In the genomic region with DNA sequence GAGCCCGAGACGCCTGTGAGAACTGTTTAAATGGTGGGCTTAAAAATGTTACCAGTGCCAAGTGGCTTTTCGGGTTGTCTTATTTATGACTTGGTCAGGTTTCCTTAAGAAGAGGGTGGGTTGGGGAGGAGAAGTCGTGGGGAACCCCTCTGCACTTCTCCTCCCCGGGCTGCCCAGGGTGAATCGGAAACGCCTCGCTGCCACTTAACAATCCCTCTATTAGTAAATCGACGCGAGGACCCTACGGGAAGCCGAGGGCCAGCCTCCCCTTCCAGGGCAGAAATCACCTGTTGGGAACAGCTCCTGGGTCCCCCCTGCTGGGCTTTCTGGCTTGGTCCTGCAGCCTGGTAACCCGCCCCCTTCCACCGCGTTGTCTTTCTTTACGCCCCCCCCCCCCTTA, we compare ENCODE assay signal across 13 mouse cellular contexts. TPM values are rescaled to one million over a fixed set of nuclear protein-coding genes. Genes with fewer than 3 reads are reported as not detected.
DNase-seq lines count a peak whose midpoint lies in the region; ATAC-seq and TF ChIP-seq lines count a peak whose summit lies in the region.
"Had no signal": no experiment of that assay in that cellular context is flagged by ENCODE, and none has a peak within 500 bp of the region (broad histone marks: within the 10 kb centered on the region; RNA-seq: fewer than 3 reads in every experiment).

No protein-coding gene starts in this region.

- ATAC-seq in CD4-positive, CD25-positive, alpha-beta regulatory T cell, adult 4 months, result no peak
- no peak for ATAC-seq in forebrain, embryonic 13.5 days
- no peak for ATAC-seq in midbrain, embryonic 13.5 days
- ATAC-seq: lung, postnatal 0 days had no signal

- peaks cover 13% of the 10 kb centered on the region for H3K36me3 ChIP-seq in forebrain, embryonic 13.5 days (ENCODE audit: poor library complexity, severe bottlenecking)
- no peaks in the 10 kb centered on the region for H3K36me3 ChIP-seq in midbrain, embryonic 13.5 days
- H3K36me3 ChIP-seq in heart, adult 2 months (ENCODE audit: control insufficient read depth, insufficient read depth, low read length), result no peaks in the 10 kb centered on the region; the same call in 1 of the 2 replicates
- H3K36me3 ChIP-seq: G1E had no signal

- peak; percentile 20 for DNase-seq in CD4-positive, CD25-positive, alpha-beta regulatory T cell, adult 2 months (ENCODE audit: low read depth, low spot score)
- DNase-seq in brain, embryonic 14.5 days (ENCODE audit: low read depth), result peak; percentile 47
- no peak for DNase-seq in T-cell, adult 2 months (ENCODE audit: low spot score)
- DNase-seq in spleen, postnatal 4 days (ENCODE audit: low spot score in 2 of 2), result no peak
- DNase-seq in heart, adult 2 months, result no peak
- DNase-seq: left cerebral cortex, postnatal 4 days had no signal

- no peak for TF ChIP-seq CTCF in brain, embryonic 14.5 days (IDR thresholded peaks at IDR 0.05; ENCODE audit: borderline replicate concordance, extremely low read depth, insufficient read depth, insufficient read length)
- TF ChIP-seq CTCF in heart, adult 2 months (IDR thresholded peaks at IDR 0.05), result no peak

- peaks cover 86% of the 10 kb centered on the region for H3K27me3 ChIP-seq in forebrain, embryonic 13.5 days
- H3K27me3 ChIP-seq in midbrain, embryonic 13.5 days, result peaks cover 94% of the 10 kb centered on the region
- H3K27me3 ChIP-seq in heart, adult 2 months (ENCODE audit: control insufficient read depth, insufficient read depth, low read length), result peaks cover 48% of the 10 kb centered on the region

- no peak overlapping the region for H3K4me3 ChIP-seq in forebrain, embryonic 13.5 days
- H3K4me3 ChIP-seq in midbrain, embryonic 13.5 days (replicated peaks), result no peak overlapping the region
- H3K4me3 ChIP-seq in heart, adult 2 months, result no peak overlapping the region

- H3K4me1 ChIP-seq in forebrain, embryonic 13.5 days, result peaks cover 60% of the 10 kb centered on the region
- H3K4me1 ChIP-seq in midbrain, embryonic 13.5 days (replicated peaks), result peaks cover 46% of the 10 kb centered on the region
- H3K4me1 ChIP-seq in heart, adult 2 months (ENCODE audit: control insufficient read depth, insufficient read depth, low read length), result no peaks in the 10 kb centered on the region; the same call in 1 of the 2 replicates

- intact Hi-C loops in heart, adult 2 months (cut with DNase I), result loop anchor here (10.0 kb wide), 2 partner anchors 295 to 1425 kb away; a partner anchor contains a TSS

- WGBS in forebrain, embryonic 13.5 days, result 0% methylated on average over 17 of the region's 17 CpGs
- under 1% methylated on average over 17 of the region's 17 CpGs for WGBS in midbrain, embryonic 13.5 days
- 2% methylated on average over 17 of the region's 17 CpGs for WGBS in heart, adult 2 months

- H3K9me3 ChIP-seq in forebrain, embryonic 13.5 days (replicated peaks), result no peaks in the 10 kb centered on the region
- H3K9me3 ChIP-seq in midbrain, embryonic 13.5 days, result no peaks in the 10 kb centered on the region

- H3K9ac ChIP-seq in forebrain, embryonic 13.5 days, result peak overlapping the region; percentile 26; the same call in 1 of the 2 replicates
- no peak overlapping the region for H3K9ac ChIP-seq in midbrain, embryonic 13.5 days (replicated peaks)
- no peak overlapping the region for H3K9ac ChIP-seq in heart, adult 2 months (ENCODE audit: low read depth, low read length)

- no peak for TF ChIP-seq EP300 in heart, adult 2 months (IDR thresholded peaks at IDR 0.05; ENCODE audit: insufficient read depth, low read depth, low read length)

- no peaks in the 10 kb centered on the region for H3K79me2 ChIP-seq in heart, adult 2 months (replicated peaks; ENCODE audit: control insufficient read depth, insufficient read depth, low read length)

- H3K4me2 ChIP-seq in forebrain, embryonic 13.5 days, result peak overlapping the region; percentile 62
- H3K4me2 ChIP-seq in midbrain, embryonic 13.5 days (replicated peaks), result peak overlapping the region; percentile 57; the same call in 1 of the 2 replicates

- no peak for TF ChIP-seq POLR2A in brain, embryonic 14.5 days (IDR thresholded peaks at IDR 0.05; ENCODE audit: borderline replicate concordance, extremely low read depth, insufficient read depth, insufficient read length, poor library complexity, severe bottlenecking)
- no peak for TF ChIP-seq POLR2A in heart, adult 2 months (IDR thresholded peaks at IDR 0.05; ENCODE audit: insufficient read depth, low read depth, low read length)

- H3K27ac ChIP-seq in forebrain, embryonic 13.5 days, result peak overlapping the region; percentile 70; the same call in 1 of the 2 replicates
- H3K27ac ChIP-seq in midbrain, embryonic 13.5 days, result no peak overlapping the region
- H3K27ac ChIP-seq in heart, adult 2 months, result no peak overlapping the region

RNA-seq across cellular contexts. Expression of a gene that starts 2.1 kb away (rescaled TPM):
- not detected for polyA plus RNA-seq in CD4-positive, CD25-positive, alpha-beta regulatory T cell, adult 4 months (2017; shearing (Covaris generic))
- polyA plus RNA-seq in brain, embryonic 14.5 days (2012; rRNA removed), result 14.6 and 16.9 TPM in 2 replicates
- 10.6 and 15.4 TPM in 2 replicates for polyA plus RNA-seq in forebrain, embryonic 13.5 days (2015; fragmentation: Nextera tagmentation; extraction: Ambion mirVana)
- 6.1 and 8.9 TPM in 2 replicates for polyA plus RNA-seq in midbrain, embryonic 13.5 days (2015; fragmentation: Nextera tagmentation; extraction: Ambion mirVana)
- not detected for total RNA-seq in heart, adult 2 months (2021)
- polyA plus RNA-seq in heart, adult 2 months (2012; rRNA removed), result not detected in 2 replicates
- total RNA-seq: monocyte, adult 5-6 weeks had no signal
- polyA plus RNA-seq: large intestine, adult 2 months; lung, postnatal 0 days had no signal

RNA-seq across cellular contexts. Expression of a gene that starts 42.7 kb away (rescaled TPM):
- polyA plus RNA-seq in CD4-positive, CD25-positive, alpha-beta regulatory T cell, adult 4 months (2017; shearing (Covaris generic)), result 10 to 100 TPM; 11.4 to 11.5 TPM
- 6.4 and 6.8 TPM in 2 replicates for polyA plus RNA-seq in brain, embryonic 14.5 days (2012; rRNA removed)
- 9.5 and 10.5 TPM in 2 replicates for polyA plus RNA-seq in forebrain, embryonic 13.5 days (2015; fragmentation: Nextera tagmentation; extraction: Ambion mirVana)
- polyA plus RNA-seq in midbrain, embryonic 13.5 days (2015; fragmentation: Nextera tagmentation; extraction: Ambion mirVana), result 8.1 and 9.6 TPM in 2 replicates
- total RNA-seq in heart, adult 2 months (2021), result 10 to 100 TPM; 24.0 to 27.8 TPM
- 11.4 and 24.5 TPM in 2 replicates for polyA plus RNA-seq in heart, adult 2 months (2012; rRNA removed)

RNA-seq across cellular contexts. Expression of a gene that starts 42.8 kb away (rescaled TPM):
- polyA plus RNA-seq in CD4-positive, CD25-positive, alpha-beta regulatory T cell, adult 4 months (2017; shearing (Covaris generic)), result 10 to 100 TPM; 18.1 to 29.4 TPM
- 20.5 and 21.3 TPM in 2 replicates for polyA plus RNA-seq in brain, embryonic 14.5 days (2012; rRNA removed)
- polyA plus RNA-seq in forebrain, embryonic 13.5 days (2015; fragmentation: Nextera tagmentation; extraction: Ambion mirVana), result 26.9 and 30.2 TPM in 2 replicates
- 34.0 and 34.8 TPM in 2 replicates for polyA plus RNA-seq in midbrain, embryonic 13.5 days (2015; fragmentation: Nextera tagmentation; extraction: Ambion mirVana)
- total RNA-seq in heart, adult 2 months (2021), result 10 to 100 TPM; 11.9 to 14.3 TPM
- polyA plus RNA-seq in heart, adult 2 months (2012; rRNA removed), result 2.5 and 4.7 TPM in 2 replicates

RNA-seq across cellular contexts. Expression of a gene that starts 50.9 kb away (rescaled TPM):
- polyA plus RNA-seq in CD4-positive, CD25-positive, alpha-beta regulatory T cell, adult 4 months (2017; shearing (Covaris generic)), result 10 to 100 TPM; 77.4 to 77.6 TPM
- polyA plus RNA-seq in brain, embryonic 14.5 days (2012; rRNA removed), result 36.7 and 43.9 TPM in 2 replicates
- polyA plus RNA-seq in forebrain, embryonic 13.5 days (2015; fragmentation: Nextera tagmentation; extraction: Ambion mirVana), result 104 and 115 TPM in 2 replicates
- polyA plus RNA-seq in midbrain, embryonic 13.5 days (2015; fragmentation: Nextera tagmentation; extraction: Ambion mirVana), result 80.9 and 96.4 TPM in 2 replicates
- total RNA-seq in heart, adult 2 months (2021), result 10 to 100 TPM; 37.8 to 39.0 TPM
- polyA plus RNA-seq in heart, adult 2 months (2012; rRNA removed), result 6.9 and 15.9 TPM in 2 replicates

Comparison
In these comparisons a context has a peak if more than half of its experiments do, and no peak if none do; other contexts are left out.
1. DNase-seq: peak in CD4-positive, CD25-positive, alpha-beta regulatory T cell, adult 2 months (single experiment) and brain, embryonic 14.5 days (single experiment); none in T-cell, adult 2 months (single experiment), spleen, postnatal 4 days (0 of 2) and heart, adult 2 months (0 of 2).